Mouse (Mus musculus): ENCODE data around the gene Kirrel3. TPM values are rescaled to one million over a fixed set of nuclear protein-coding genes. Genes with fewer than 3 reads are reported as not detected.

The Kirrel3 gene
- total RNA-seq, 4 experiments from 2014 or later, result 0.41 to 1.6 (median 0.80) TPM

GRCm38 (mm10) chr9:34958183-34958830 lies 472.6 kb downstream of the Kirrel3 start:
- DNase-seq, result no peak

GRCm38 (mm10) chr9:34960736-34961135 lies 475.0 kb downstream of the Kirrel3 start:
- DNase-seq, result no peak

GRCm38 (mm10) chr9:34961171-34961570 lies 475.5 kb downstream of the Kirrel3 start:
- DNase-seq, result no peak

- DNase-seq, result no peak
These were observed 476.6 kb downstream of the Kirrel3 start for GRCm38 (mm10) chr9:34962251-34962650.

- no peak for DNase-seq
These were observed 477.9 kb downstream of the Kirrel3 start for GRCm38 (mm10) chr9:34963593-34963992.

GRCm38 (mm10) chr9:34964172-34965040 lies 478.7 kb downstream of the Kirrel3 start:
- DNase-seq, result no peak

- DNase-seq, result no peak
These were observed 479.3 kb downstream of the Kirrel3 start for GRCm38 (mm10) chr9:34965041-34965415.

GRCm38 (mm10) chr9:34967772-34968171 lies 482.1 kb downstream of the Kirrel3 start:
- no peak for DNase-seq

- no peak for DNase-seq
These were observed 484.3 kb downstream of the Kirrel3 start for GRCm38 (mm10) chr9:34969881-34970490.

GRCm38 (mm10) chr9:34974326-34974725 lies 488.6 kb downstream of the Kirrel3 start:
- no peak for DNase-seq

GRCm38 (mm10) chr9:34975245-34975644 lies 489.6 kb downstream of the Kirrel3 start:
- no peak for DNase-seq

- no peak for DNase-seq
These were observed 491.1 kb downstream of the Kirrel3 start for GRCm38 (mm10) chr9:34976596-34977462.

- no peak for DNase-seq
These were observed 492.0 kb downstream of the Kirrel3 start for GRCm38 (mm10) chr9:34977700-34978099.

- DNase-seq, result no peak
These were observed 492.5 kb downstream of the Kirrel3 start for GRCm38 (mm10) chr9:34978229-34978628.

GRCm38 (mm10) chr9:34980516-34981265 lies 495.0 kb downstream of the Kirrel3 start:
- no peak for DNase-seq

- no peak for DNase-seq
These were observed 498.1 kb downstream of the Kirrel3 start for GRCm38 (mm10) chr9:34983513-34984462.

- DNase-seq, result no peak
These were observed 500.5 kb downstream of the Kirrel3 start for GRCm38 (mm10) chr9:34986156-34986555.

GRCm38 (mm10) chr9:34987422-34988148 lies 501.9 kb downstream of the Kirrel3 start:
- DNase-seq, result no peak

GRCm38 (mm10) chr9:34988683-34989082 lies 503.0 kb downstream of the Kirrel3 start:
- no peak for DNase-seq

- DNase-seq, result peak; percentile 44
These were observed 506.5 kb downstream of the Kirrel3 start for GRCm38 (mm10) chr9:34992201-34992600.

Data from adrenal gland, adult 8-10 months (tissue).